Mouse (Mus musculus) heart, adult 2 months (tissue): Measurements from ENCODE around the gene Cracr2a. TPM values are rescaled to one million over a fixed set of nuclear protein-coding genes. Genes with fewer than 3 reads are reported as not detected.
"Not testable (repeated sequence)": the region's sequence is repeated elsewhere in the genome, so short reads cannot be mapped to it uniquely, and the experiment has no call there.

Experiments used
- DNase-seq, 2 experiments: peaks; one replicate each; pipeline ENCODE4 v3.0.0; 2021
- H3K27ac ChIP-seq: fragments of 200-600 bp; 2 replicates; pipeline ENCODE4 v1.8.1; 2022
- H3K27me3 ChIP-seq: fragments of 200-500 bp; 2 replicates; pipeline ENCODE4 v1.6.1; 2012; ENCODE audit warnings: mild to moderate bottlenecking, low read length, inconsistent platforms, mixed read lengths; ENCODE audit not compliant: control insufficient read depth, insufficient read depth
- H3K36me3 ChIP-seq: fragments of 200-500 bp; 2 replicates; pipeline ENCODE4 v1.6.1; 2012; ENCODE audit warnings: low read length, inconsistent platforms; ENCODE audit not compliant: control insufficient read depth, insufficient read depth
- H3K4me1 ChIP-seq: fragments of 200-500 bp; 2 replicates; pipeline ENCODE4 v1.6.1; 2011; ENCODE audit warnings: low read length; ENCODE audit not compliant: control insufficient read depth, insufficient read depth
- H3K4me3 ChIP-seq: fragments of 200-600 bp; 2 replicates; pipeline ENCODE4 v1.8.1; 2022
- H3K79me2 ChIP-seq: fragments of 200-500 bp; replicated peaks from 2 replicates; pipeline ENCODE4 v1.6.1; 2012; ENCODE audit warnings: mild to moderate bottlenecking, inconsistent platforms, low read length, moderate library complexity, mixed read lengths; ENCODE audit not compliant: control insufficient read depth, insufficient read depth
- H3K9ac ChIP-seq: fragments of 200-500 bp; 2 replicates; pipeline ENCODE4 v1.6.1; 2012; ENCODE audit warnings: low read depth, mild to moderate bottlenecking, control low read depth, inconsistent platforms, low read length, mixed read lengths
- CTCF ChIP-seq: fragments of 200-600 bp; IDR thresholded peaks from 2 replicates; pipeline ENCODE4 v1.8.1; 2022; ENCODE audit warnings: antibody characterized with exemption, mild to moderate bottlenecking, moderate library complexity
- EP300 ChIP-seq: fragments of 200-500 bp; IDR thresholded peaks from 2 replicates; pipeline ENCODE4 v1.6.1; 2011; ENCODE audit warnings: low read depth, low read length, control low read depth; ENCODE audit not compliant: insufficient read depth
- POLR2A ChIP-seq: fragments of 200-500 bp; IDR thresholded peaks from 2 replicates; pipeline ENCODE4 v1.6.1; 2011; ENCODE audit warnings: mild to moderate bottlenecking, low read depth, low read length, control low read depth; ENCODE audit not compliant: insufficient read depth
- WGBS: fragments of 180-500 bp; shearing (Covaris S2); methylation state at CpG from one replicate; pipeline ENCODE4 v1.1.7; 2018; 5-methylcytosine and 5-hydroxymethylcytosine counted together
- intact Hi-C: fragments of 180-260 bp; cut with DNase I; formaldehyde crosslinking; loops from one replicate; pipeline ENCODE4 v1.15.1; 2025
- long read RNA-seq: library from polyadenylated mRNA; stranded (forward); transcript quantifications from one replicate; pipeline ENCODE4 v2.0.0, GENCODE M21; 2021
- polyA plus RNA-seq: library from polyadenylated mRNA; depleted of rRNA; stranded (reverse); fragments of >200 nt; gene quantifications from 2 replicates; pipeline ENCODE4 v1.2.3, GENCODE M21; 2012; rRNA removed
- total RNA-seq, 2 experiments: library from RNA; stranded (reverse); gene quantifications; 2 replicates each; pipeline ENCODE4 v1.2.3; 2021

Gene Cracr2a
- total RNA-seq (1 to 10 TPM; 1.1 to 1.4 TPM), polyA plus RNA-seq (1.4 and 1.5 TPM in 2 replicates)
- long read RNA-seq = 0 reads

DNA sequence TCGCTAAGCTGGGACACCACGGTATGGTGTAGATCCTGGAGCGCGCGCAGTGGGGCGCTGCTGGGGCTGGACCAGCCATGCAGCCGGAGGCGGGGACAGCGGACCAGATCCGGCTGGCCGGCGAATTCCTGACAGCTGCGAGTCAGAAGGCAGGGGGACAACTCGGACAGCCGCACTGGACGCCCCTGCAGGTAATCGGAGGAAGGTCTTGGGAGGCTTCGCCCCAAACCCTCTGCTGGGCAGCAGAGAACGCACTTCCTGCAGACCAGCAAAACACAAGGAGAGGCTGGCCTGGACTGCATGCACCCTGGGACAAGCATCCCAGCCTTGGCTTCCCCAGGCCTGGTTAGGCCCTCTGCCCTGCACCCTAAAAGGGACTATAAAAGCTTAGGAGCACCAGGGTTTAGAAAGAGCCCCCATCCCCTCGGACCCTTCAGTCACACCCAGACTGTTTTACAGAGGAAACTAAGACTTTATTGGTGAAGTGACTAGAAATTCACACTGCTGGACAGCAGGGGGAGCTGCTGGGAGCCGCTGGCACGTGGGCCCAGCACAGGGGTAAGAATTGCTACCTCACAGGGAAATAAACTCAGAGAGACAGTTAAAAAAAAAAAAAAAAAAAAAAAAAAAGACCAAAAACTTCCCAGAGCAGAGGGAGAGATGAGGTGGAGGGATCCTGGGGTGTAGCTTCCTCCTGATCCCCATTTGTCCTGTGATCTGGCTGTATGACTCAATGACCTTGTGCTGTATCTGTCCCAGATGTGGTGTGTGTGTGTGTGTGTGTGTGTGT lies at the start of gene Cracr2a:
Gene Cracr2a (plus strand): TSS at position 108 of the 790 bp plus-strand sequence.
- H3K4me3 ChIP-seq = peak within 1 kb of the TSS; percentile 75
- H3K36me3 ChIP-seq = no peaks in the 10 kb centered on the region
- peaks cover 7% of the 10 kb centered on the region for H3K4me1 ChIP-seq
- no peaks in the 10 kb centered on the region for H3K79me2 ChIP-seq
- WGBS = 2% methylated on average over 22 of the region's 22 CpGs
- peak; percentile 85 to 88 for DNase-seq
- peak within 1 kb of the TSS; percentile 68 for H3K27ac ChIP-seq
- H3K27me3 ChIP-seq = no peaks in the 10 kb centered on the region
- intact Hi-C loops = loop anchor here (1.0 kb wide), 1 partner anchor 21 kb away; no protein-coding TSS in a partner anchor
- H3K9ac ChIP-seq = peak within 1 kb of the TSS; percentile 56
- TF ChIP-seq POLR2A (0 out of 2 replicates have a peak, but pooled peaks have one; percentile 20), CTCF (peak; percentile 61), EP300 (0 out of 2 replicates have a peak, but pooled peaks have one; percentile 22)

- H3K4me3 ChIP-seq, H3K27ac ChIP-seq, H3K36me3 ChIP-seq, intact Hi-C loops, DNase-seq, H3K9ac ChIP-seq, H3K4me1 ChIP-seq, H3K79me2 ChIP-seq, H3K27me3 ChIP-seq: not testable (repeated sequence)
- WGBS = 90% methylated on average over 7 of the region's 12 CpGs
Measured at GRCm38 (mm10) chr6:127513776-127514175, 47.4 kb upstream of the Cracr2a start.

DNA sequence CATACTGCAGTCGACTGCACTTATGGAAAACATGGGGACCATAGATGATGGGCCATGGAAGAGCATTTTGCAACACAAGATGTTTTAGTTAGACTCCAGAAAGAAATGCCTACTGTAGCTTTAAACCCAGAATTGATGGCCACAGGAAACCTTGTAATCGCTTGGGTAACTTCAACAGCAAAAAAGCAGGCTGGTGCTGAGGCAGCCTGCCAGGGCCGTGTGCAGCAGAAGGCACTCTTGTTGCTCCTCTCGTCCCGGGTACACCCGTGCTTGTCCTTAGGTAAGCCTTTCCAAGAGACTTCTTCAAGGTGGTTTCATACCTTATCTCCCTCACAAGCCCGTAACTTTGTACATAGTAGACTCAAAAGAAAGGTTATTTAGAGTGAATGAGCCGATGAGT lies 40.0 kb upstream of the Cracr2a start:
- Histone ChIP-seq H3K4me3 (no peak overlapping the region), H3K27me3 (no peaks in the 10 kb centered on the region), H3K27ac (no peak overlapping the region), H3K36me3 (no peaks in the 10 kb centered on the region), H3K79me2 (no peaks in the 10 kb centered on the region), H3K9ac (no peak overlapping the region), H3K4me1 (no peaks in the 10 kb centered on the region)
- TF ChIP-seq POLR2A (no peak), EP300 (no peak), CTCF (no peak)
- intact Hi-C loops = no loop called here
- WGBS = 50% methylated on average over 8 of the region's 8 CpGs
- DNase-seq = no peak

DNA sequence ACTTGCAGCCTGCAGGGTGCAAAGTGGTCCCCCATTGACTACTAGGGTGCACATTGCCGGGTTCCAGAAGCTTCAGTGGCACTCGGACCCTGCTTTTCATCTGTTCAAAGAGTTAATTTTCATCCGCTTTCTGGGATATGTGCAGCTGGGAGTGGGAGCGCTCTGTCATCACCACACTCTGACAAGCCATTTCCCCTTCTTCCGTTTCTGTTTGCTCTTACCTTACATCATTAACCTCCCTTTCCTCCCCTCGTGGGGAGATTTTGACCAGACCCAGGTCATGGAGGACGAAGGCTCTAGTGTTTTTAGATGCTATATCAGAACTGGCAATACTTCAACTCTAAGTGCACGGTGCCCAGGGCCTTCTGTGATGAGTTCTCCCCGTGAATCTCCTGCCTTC lies 38.8 kb upstream of the Cracr2a start:
- Histone ChIP-seq H3K27me3 (no peaks in the 10 kb centered on the region), H3K9ac (no peak overlapping the region), H3K27ac (no peak overlapping the region), H3K4me1 (no peaks in the 10 kb centered on the region), H3K79me2 (no peaks in the 10 kb centered on the region), H3K36me3 (no peaks in the 10 kb centered on the region), H3K4me3 (no peak overlapping the region)
- intact Hi-C loops = no loop called here
- no peak for TF ChIP-seq POLR2A
- no peak for TF ChIP-seq EP300
- TF ChIP-seq CTCF = no peak
- no peak for DNase-seq
- 15% methylated on average over 9 of the region's 9 CpGs for WGBS

- no peak overlapping the region for H3K4me3 ChIP-seq
- H3K36me3 ChIP-seq = no peaks in the 10 kb centered on the region
- 25% methylated on average over 8 of the region's 8 CpGs for WGBS
- TF ChIP-seq POLR2A (no peak), CTCF (peak; percentile 87), EP300 (no peak)
- peak; percentile 20 to 34 for DNase-seq
- H3K27me3 ChIP-seq = no peaks in the 10 kb centered on the region
- H3K79me2 ChIP-seq = no peaks in the 10 kb centered on the region
- intact Hi-C loops = no loop called here
- H3K4me1 ChIP-seq = peaks cover under 1% of the 10 kb centered on the region; the same call in 1 of the 2 replicates
- no peak overlapping the region for H3K9ac ChIP-seq
- no peak overlapping the region for H3K27ac ChIP-seq
Measured at GRCm38 (mm10) chr6:127524442-127524841, 36.7 kb upstream of the Cracr2a start.

- intact Hi-C loops = no loop called here
- Histone ChIP-seq H3K4me3 (no peak overlapping the region), H3K27me3 (no peaks in the 10 kb centered on the region), H3K27ac (no peak overlapping the region; the same call in 1 of the 2 replicates), H3K79me2 (no peaks in the 10 kb centered on the region), H3K36me3 (no peaks in the 10 kb centered on the region), H3K4me1 (peaks cover 1% of the 10 kb centered on the region), H3K9ac (no peak overlapping the region)
- 75% methylated on average over 7 of the region's 7 CpGs for WGBS
- TF ChIP-seq POLR2A (no peak), CTCF (no peak), EP300 (no peak)
- no peak for DNase-seq
Measured at GRCm38 (mm10) chr6:127528625-127529024, 32.5 kb upstream of the Cracr2a start.
